Mouse (Mus musculus) gastrocnemius, postnatal 4 days (tissue): ENCODE measurements at regions not wholly inside any gene's neighbourhood (a gene's known extent, or its start where the extent isn't known, plus 50 kb on each side); places are given as distances from the start of the nearest gene placed in this dataset.

ENCODE experiments used
- DNase-seq, 2 experiments: peaks; one replicate each; pipeline ENCODE4 v3.0.0; 2021 to 2022; ENCODE audit warnings: low spot score in 2 of 2, mixed read lengths in 2 of 2

GRCm38 (mm10) chr1:137461189-137461588 lies 500.9 kb upstream of the Nr5a2 start:
- no peak for DNase-seq

- DNase-seq: no peak
Observed at GRCm38 (mm10) chr1:137453446-137454208, 493.4 kb upstream of the Nr5a2 start.

DNA sequence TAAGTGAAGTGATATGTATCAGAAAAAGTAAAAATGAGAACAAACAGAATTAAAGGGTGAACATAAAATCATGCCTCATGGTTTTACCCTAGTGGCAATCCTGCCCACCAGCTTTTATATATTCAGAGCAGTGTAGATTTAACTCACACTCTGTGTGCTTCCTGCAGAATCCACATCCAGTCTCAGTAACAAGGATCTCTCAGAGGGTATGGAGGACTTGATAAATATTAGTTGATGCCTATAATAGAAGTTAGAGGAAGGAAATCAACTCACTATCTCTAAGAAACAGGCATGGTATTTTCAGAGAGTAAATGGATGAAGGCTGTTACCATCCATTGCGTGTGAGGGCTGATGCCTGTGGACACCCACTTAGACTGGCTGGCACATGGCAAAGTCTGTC lies 492.5 kb upstream of the Nr5a2 start:
- no peak for DNase-seq

GRCm38 (mm10) chr1:137446497-137446896 lies 486.2 kb upstream of the Nr5a2 start:
- no peak for DNase-seq

- no peak for DNase-seq
Observed at GRCm38 (mm10) chr1:137428110-137428509, 467.9 kb upstream of the Nr5a2 start.

GRCm38 (mm10) chr1:137418388-137418787 lies 458.1 kb upstream of the Nr5a2 start:
- no peak for DNase-seq

DNA sequence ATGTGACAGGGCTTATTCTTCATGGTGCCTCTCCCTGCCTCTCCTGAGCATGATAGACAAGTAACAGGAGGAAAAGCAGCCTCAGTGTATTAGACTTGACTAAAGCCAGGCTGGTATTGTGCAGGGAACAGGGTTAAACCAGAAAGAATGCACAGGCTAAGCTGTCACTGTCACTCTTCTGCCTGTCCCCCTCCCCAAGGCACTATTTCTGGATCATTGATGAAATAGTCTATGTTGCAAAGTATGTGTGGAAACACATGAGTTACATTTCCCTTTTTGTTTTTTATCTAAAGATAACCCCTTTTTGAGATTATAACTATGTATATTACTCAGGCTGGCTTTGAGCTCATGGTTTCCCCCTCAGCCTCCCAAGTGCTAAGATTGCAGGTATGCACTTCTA lies 436.5 kb upstream of the Nr5a2 start:
- no peak for DNase-seq

- no peak for DNase-seq
Observed at GRCm38 (mm10) chr1:137387509-137387908, 427.3 kb upstream of the Nr5a2 start.

GRCm38 (mm10) chr1:137378072-137378985 lies 418.1 kb upstream of the Nr5a2 start:
- no peak for DNase-seq

DNA sequence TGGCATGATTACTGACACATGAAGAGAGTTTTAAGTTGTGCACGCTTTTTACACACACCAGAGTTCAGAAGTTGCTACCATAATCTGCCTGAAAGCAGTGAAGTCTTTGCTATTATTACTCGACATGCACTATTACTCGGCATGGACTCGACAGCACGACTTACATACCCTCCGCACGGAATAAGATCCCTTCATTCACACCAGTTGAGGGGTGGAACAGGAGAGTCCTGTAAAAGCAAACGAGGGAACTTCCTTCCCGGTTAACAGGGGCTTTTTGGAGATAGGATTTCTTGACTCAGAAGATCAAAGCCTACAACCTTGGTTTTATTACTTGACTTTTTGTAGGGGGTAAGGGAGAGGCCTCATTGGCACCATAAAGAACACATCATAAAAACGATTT lies 416.4 kb upstream of the Nr5a2 start:
- DNase-seq: no peak

GRCm38 (mm10) chr1:137374641-137375040 lies 414.4 kb upstream of the Nr5a2 start:
- DNase-seq: no peak

- no peak for DNase-seq
Observed at GRCm38 (mm10) chr1:137373509-137374420, 413.5 kb upstream of the Nr5a2 start.

DNA sequence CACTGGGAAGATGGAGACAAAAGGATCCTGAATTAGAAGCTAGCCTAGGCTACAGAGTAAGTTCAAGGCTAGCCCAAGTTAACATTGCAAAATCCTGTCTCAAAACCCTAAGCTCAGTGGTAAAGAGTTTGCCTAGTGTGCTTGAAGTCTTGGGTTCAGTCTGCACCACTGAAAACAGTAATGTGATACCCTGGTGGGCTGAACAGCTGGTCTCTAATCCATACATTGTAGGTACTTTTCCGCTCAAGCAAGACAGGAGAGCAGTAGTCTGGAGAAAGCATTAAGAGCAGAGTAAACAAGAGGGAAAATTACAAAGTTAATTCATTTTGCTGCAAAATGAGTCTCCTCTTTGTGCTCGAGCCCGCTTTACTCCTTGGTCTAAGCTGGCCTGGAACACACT lies 412.0 kb upstream of the Nr5a2 start:
- DNase-seq: no peak

DNA sequence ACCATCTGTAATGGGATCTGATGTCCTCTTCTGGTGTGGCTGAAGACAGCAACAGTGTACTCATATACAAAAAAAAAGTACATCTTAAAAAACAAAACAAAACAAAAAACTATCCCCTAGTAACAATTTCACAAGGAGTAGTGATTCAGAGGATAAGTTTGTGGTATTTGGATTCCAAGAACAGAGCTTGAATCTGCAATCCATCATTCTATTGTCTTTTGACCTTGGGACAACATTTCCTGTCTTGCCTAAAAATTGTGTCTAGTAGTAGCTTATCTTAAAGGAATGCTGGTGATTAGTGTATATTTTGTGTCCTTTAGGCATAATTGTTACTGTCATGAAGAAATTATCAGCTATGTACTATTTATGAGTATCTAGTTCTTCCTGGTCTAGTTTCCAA lies 404.1 kb upstream of the Nr5a2 start:
- no peak for DNase-seq

DNA sequence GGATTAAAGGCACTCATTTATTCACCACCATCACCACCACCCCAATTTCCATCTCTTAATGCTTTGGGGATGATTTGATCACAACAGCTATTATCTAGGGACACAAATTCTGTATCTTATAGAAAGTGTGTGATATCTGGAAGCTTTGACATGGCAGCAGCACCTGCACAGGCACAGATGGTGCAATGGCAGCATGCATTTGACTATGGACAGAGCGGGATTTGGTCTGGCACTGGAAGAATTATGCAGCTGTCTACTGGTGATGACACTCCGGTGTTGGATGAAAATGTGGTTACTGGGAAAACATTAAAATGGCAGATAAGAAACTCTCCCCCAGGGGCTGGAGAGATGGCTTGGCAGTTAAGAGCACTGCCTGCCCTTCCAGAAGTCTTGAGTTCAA lies 403.7 kb upstream of the Nr5a2 start:
- no peak for DNase-seq

- DNase-seq: no peak
Observed at GRCm38 (mm10) chr1:137363561-137363960, 403.3 kb upstream of the Nr5a2 start.

- DNase-seq: no peak
Observed at GRCm38 (mm10) chr1:137360688-137361570, 400.7 kb upstream of the Nr5a2 start.

DNA sequence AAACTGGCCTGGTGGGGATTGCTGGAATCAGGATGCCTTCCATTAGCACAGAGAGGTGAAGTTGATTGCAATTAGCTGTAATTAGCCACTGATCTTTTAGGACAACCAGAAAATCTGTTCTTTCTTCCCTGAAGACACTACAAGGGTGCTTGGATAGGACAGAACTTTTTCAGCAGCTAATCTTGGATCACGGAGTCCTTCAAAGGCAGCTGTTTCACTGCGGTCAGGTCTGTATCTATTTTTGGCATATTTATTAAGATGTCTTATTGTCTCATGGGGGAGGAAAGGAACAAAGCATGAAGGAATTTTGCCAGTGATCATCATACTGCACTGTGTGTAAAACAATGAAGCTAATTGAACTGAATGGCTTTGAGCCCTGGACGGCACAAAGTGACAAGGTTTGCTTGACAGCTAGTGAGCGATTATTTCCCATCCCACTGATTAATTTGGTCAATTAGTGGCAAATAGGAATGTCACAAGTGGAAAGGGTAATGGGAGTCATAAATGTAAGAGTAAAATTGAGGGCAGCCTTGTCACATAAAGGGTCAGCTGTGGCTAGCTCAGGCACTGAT lies 395.8 kb upstream of the Nr5a2 start:
- DNase-seq: no peak

- DNase-seq: no peak
Observed at GRCm38 (mm10) chr1:137352390-137353027, 392.3 kb upstream of the Nr5a2 start.
